In genomic region chr6:78841261-78841660, GRCm38 (mm10) we compare ENCODE assay signal across 29 mouse cellular contexts.
"Had no signal": no experiment of that assay in that cellular context is flagged by ENCODE, and none has a peak within 500 bp of the region (broad histone marks: within the 10 kb centered on the region; RNA-seq: fewer than 3 reads in every experiment).

No protein-coding gene starts in this region.

- H3K27ac ChIP-seq: heart, embryonic 13.5 days; heart, embryonic 15.5 days; hindbrain, embryonic 10.5 days; hindbrain, embryonic 12.5 days; hindbrain, embryonic 13.5 days; hindbrain, embryonic 14.5 days; hindbrain, embryonic 15.5 days; hindbrain, postnatal 0 days; intestine, embryonic 15.5 days; kidney, embryonic 15.5 days; kidney, postnatal 0 days; layer of hippocampus, adult 2 months; left cerebral cortex, adult 2 months had no signal

- H3K4me3 ChIP-seq: heart, embryonic 12.5 days; heart, embryonic 13.5 days; heart, embryonic 15.5 days; hindbrain, embryonic 10.5 days; hindbrain, embryonic 12.5 days; hindbrain, embryonic 13.5 days; hindbrain, embryonic 15.5 days; intestine, embryonic 15.5 days; kidney, embryonic 15.5 days; layer of hippocampus, adult 2 months; left cerebral cortex, adult 2 months had no signal

- H3K4me1 ChIP-seq: heart, embryonic 12.5 days; heart, embryonic 13.5 days; heart, embryonic 15.5 days; hindbrain, embryonic 10.5 days; hindbrain, embryonic 12.5 days; hindbrain, embryonic 13.5 days; hindbrain, embryonic 15.5 days; intestine, embryonic 15.5 days; kidney, embryonic 15.5 days had no signal

- H3K36me3 ChIP-seq: heart, embryonic 12.5 days; heart, embryonic 13.5 days; heart, embryonic 15.5 days; hindbrain, embryonic 10.5 days; hindbrain, embryonic 12.5 days; hindbrain, embryonic 13.5 days; hindbrain, embryonic 15.5 days; intestine, embryonic 15.5 days; kidney, embryonic 15.5 days had no signal

- H3K9ac ChIP-seq: heart, embryonic 12.5 days; heart, embryonic 13.5 days; heart, embryonic 15.5 days; hindbrain, embryonic 12.5 days; hindbrain, embryonic 13.5 days; hindbrain, embryonic 14.5 days; hindbrain, embryonic 15.5 days; intestine, embryonic 15.5 days; kidney, embryonic 15.5 days had no signal

- H3K9me3 ChIP-seq: heart, embryonic 12.5 days; heart, embryonic 13.5 days; heart, embryonic 15.5 days; hindbrain, embryonic 10.5 days; hindbrain, embryonic 12.5 days; hindbrain, embryonic 13.5 days; hindbrain, embryonic 15.5 days; intestine, embryonic 15.5 days; kidney, embryonic 15.5 days had no signal

- DNase-seq: heart, postnatal 10 days; heart, postnatal 14 days; heart, postnatal 36 days; heart, postnatal 4 days; kidney, adult 18-20 months; kidney, adult 2 months; kidney, adult 8-10 months; kidney, adult 9 months; kidney, postnatal 10 days; kidney, postnatal 14 days; kidney, postnatal 25 days; kidney, postnatal 36 days; kidney, postnatal 4 days; layer of hippocampus, adult 9-11 months; layer of hippocampus, postnatal 36 days had no signal
